Mouse (Mus musculus): ENCODE results near the gene Ggact.

The Ggact gene

DNA sequence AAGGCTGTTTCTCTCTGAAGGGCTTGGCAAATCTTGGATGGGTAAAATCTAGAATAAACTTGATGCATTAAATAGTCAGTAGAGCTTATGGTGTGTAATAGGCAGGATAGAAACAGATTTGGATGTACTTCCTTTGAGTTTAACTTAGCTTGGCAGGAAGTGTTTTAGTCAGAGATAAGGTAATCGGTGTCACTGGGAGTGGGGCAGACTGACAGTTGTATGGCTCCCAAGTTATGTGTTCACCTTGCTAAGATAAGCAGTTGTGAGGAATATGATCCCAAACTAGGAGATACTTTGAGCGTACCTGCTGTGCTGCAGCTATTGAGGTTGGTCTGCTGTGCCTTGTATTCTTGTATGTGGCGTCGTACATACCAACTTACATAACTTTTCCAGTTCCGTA, 147.1 kb downstream of the Ggact start:
- TF ChIP-seq GATA4 (IDR thresholded peaks at IDR 0.05; ENCODE audit: insufficient replicate concordance, low read length) = no peak

Measured in liver, adult (tissue).